Mouse (Mus musculus): ENCODE measurements around the gene Ube2d2b.

DNA sequence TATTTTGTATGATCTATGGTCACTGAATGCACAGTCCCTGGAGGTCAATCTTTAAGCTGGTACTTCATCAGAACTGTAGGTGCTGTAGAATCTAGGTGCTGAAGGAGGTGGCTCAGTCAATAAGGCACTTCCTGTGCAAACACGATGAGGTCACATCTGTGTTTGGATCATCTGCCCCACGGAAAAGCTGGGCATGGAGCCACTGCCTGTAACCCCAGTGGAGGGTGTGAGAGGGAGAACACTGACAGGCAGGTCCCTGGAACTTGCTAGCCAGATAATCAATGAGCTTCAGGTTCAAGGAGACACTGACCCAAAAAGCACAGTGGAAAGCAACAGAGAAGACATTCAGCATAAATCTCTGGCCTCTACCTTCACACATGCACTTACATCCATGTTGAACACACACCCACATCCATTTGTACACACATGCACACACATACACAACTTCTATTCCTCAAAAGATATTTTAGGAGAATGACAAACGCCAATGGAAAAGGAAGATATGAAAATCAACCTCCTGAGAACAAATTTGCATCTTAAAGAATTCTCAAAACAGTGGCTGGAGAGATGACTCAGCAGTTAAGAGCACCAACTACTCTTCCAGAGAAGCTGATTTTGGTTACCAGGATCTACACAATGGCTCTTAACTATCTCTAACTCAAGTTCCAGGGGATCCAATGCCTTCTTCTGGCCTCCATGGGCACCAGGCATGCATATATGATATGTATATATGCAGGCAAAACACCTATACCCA lies 9.2 kb downstream of the Ube2d2b start:
- TF ChIP-seq CTCF (IDR thresholded peaks at IDR 0.05; ENCODE audit: borderline replicate concordance, insufficient read depth, low read length) (no peak), POLR2A (IDR thresholded peaks at IDR 0.05; ENCODE audit: low read depth, low read length) (no peak)
